ENCODE assay signal across 21 mouse cellular contexts in genomic region chr6:88776964-88777363, GRCm38 (mm10). TPM values are rescaled to one million over a fixed set of nuclear protein-coding genes. Genes with fewer than 3 reads are reported as not detected.
DNase-seq lines count a peak whose midpoint lies in the region; ATAC-seq and TF ChIP-seq lines count a peak whose summit lies in the region.
"Had no signal": no experiment of that assay in that cellular context is flagged by ENCODE, and none has a peak within 500 bp of the region (broad histone marks: within the 10 kb centered on the region; RNA-seq: fewer than 3 reads in every experiment).

No protein-coding gene starts in this region.

- H3K27ac ChIP-seq in heart, postnatal 0 days (ENCODE audit: low read depth) = peak overlapping the region; percentile 50
- peak overlapping the region; percentile 59; the same call in 1 of the 2 replicates for H3K27ac ChIP-seq in layer of hippocampus, adult 2 months
- peak overlapping the region; percentile 4; the same call in 1 of the 2 replicates for H3K27ac ChIP-seq in limb, embryonic 10.5 days
- H3K27ac ChIP-seq: forebrain, embryonic 12.5 days; hindbrain, embryonic 15.5 days; lung, embryonic 15.5 days; midbrain, embryonic 12.5 days; neural tube, embryonic 12.5 days had no signal

- no peak for TF ChIP-seq CTCF in heart, postnatal 0 days (IDR thresholded peaks at IDR 0.05; ENCODE audit: low read depth)
- no peak for TF ChIP-seq CTCF in layer of hippocampus, adult 2 months (conservative IDR thresholded peaks at IDR 0.05)

- H3K4me3 ChIP-seq in heart, postnatal 0 days (ENCODE audit: low read depth, low read length) = no peak overlapping the region
- no peak overlapping the region for H3K4me3 ChIP-seq in layer of hippocampus, adult 2 months
- H3K4me3 ChIP-seq in limb, embryonic 10.5 days = no peak overlapping the region
- H3K4me3 ChIP-seq: forebrain, embryonic 12.5 days; heart, embryonic 12.5 days; hindbrain, embryonic 15.5 days; lung, embryonic 15.5 days; midbrain, embryonic 12.5 days; neural tube, embryonic 12.5 days had no signal

- H3K4me2 ChIP-seq in heart, postnatal 0 days (ENCODE audit: low read depth, low read length) = peak overlapping the region; percentile 18; the same call in 1 of the 2 replicates
- H3K4me2 ChIP-seq: forebrain, embryonic 12.5 days; heart, embryonic 12.5 days; hindbrain, embryonic 15.5 days; lung, embryonic 15.5 days; midbrain, embryonic 12.5 days; neural tube, embryonic 12.5 days had no signal

- H3K9me3 ChIP-seq in heart, postnatal 0 days (replicated peaks; ENCODE audit: control insufficient read depth, low read length) = no peaks in the 10 kb centered on the region
- H3K9me3 ChIP-seq in limb, embryonic 10.5 days (replicated peaks) = no peaks in the 10 kb centered on the region
- H3K9me3 ChIP-seq: forebrain, embryonic 12.5 days; heart, embryonic 12.5 days; hindbrain, embryonic 15.5 days; lung, embryonic 15.5 days; midbrain, embryonic 12.5 days; neural tube, embryonic 12.5 days had no signal

- DNase-seq in gastrocnemius, adult 18-20 months (ENCODE audit: low spot score) = peak; percentile 55
- no peak for DNase-seq in gastrocnemius, adult 8-10 months (ENCODE audit: low spot score in 2 of 2)
- DNase-seq in heart, postnatal 0 days (ENCODE audit: low spot score) = no peak
- DNase-seq in heart, postnatal 25 days (ENCODE audit: low spot score) = no peak
- DNase-seq in layer of hippocampus, adult 2 months (ENCODE audit: low spot score in 2 of 2) = no peak
- DNase-seq in layer of hippocampus, postnatal 25 days (ENCODE audit: extremely low spot score in 1 of 2, low spot score in 1 of 2) = no peak
- no peak for DNase-seq in limb, embryonic 10.5 days (ENCODE audit: low spot score)
- no peak for DNase-seq in layer of hippocampus, adult 11-12 months (ENCODE audit: low spot score)
- DNase-seq: adrenal gland, adult 8-10 months; cerebellum, adult 9-10 months; gastrocnemius, postnatal 36 days; layer of hippocampus, postnatal 36 days; thymus, postnatal 25 days had no signal

- intact Hi-C loops in heart, postnatal 25 days (cut with DNase I) = no loop called here

- H3K27me3 ChIP-seq in heart, postnatal 0 days (ENCODE audit: control insufficient read depth, insufficient read depth, low read length) = no peaks in the 10 kb centered on the region
- peaks cover 4% of the 10 kb centered on the region; the same call in 1 of the 2 replicates for H3K27me3 ChIP-seq in limb, embryonic 10.5 days (ENCODE audit: low read depth, poor library complexity, severe bottlenecking)
- H3K27me3 ChIP-seq: heart, embryonic 12.5 days; hindbrain, embryonic 15.5 days; lung, embryonic 15.5 days; midbrain, embryonic 12.5 days; neural tube, embryonic 12.5 days; Patski had no signal

- ATAC-seq in heart, postnatal 0 days (ENCODE audit: insufficient read depth, low read depth) = no peak; the same call in 1 of the 2 replicates
- ATAC-seq: intestine, postnatal 0 days; Patski had no signal

- H3K36me3 ChIP-seq in heart, postnatal 0 days (replicated peaks; ENCODE audit: control insufficient read depth, insufficient read depth, low read length) = no peaks in the 10 kb centered on the region
- H3K36me3 ChIP-seq in limb, embryonic 10.5 days = no peaks in the 10 kb centered on the region
- H3K36me3 ChIP-seq: forebrain, embryonic 12.5 days; heart, embryonic 12.5 days; hindbrain, embryonic 15.5 days; lung, embryonic 15.5 days; midbrain, embryonic 12.5 days; neural tube, embryonic 12.5 days had no signal

- 46% methylated on average over 8 of the region's 8 CpGs for WGBS in heart, postnatal 0 days
- WGBS in limb, embryonic 10.5 days = 76% methylated on average over 8 of the region's 8 CpGs

- TF ChIP-seq EP300 in heart, postnatal 0 days (IDR thresholded peaks at IDR 0.05; ENCODE audit: low read depth) = no peak

- H3K9ac ChIP-seq in heart, postnatal 0 days (replicated peaks; ENCODE audit: low read depth, low read length) = no peak overlapping the region
- H3K9ac ChIP-seq: forebrain, embryonic 12.5 days; heart, embryonic 12.5 days; hindbrain, embryonic 15.5 days; lung, embryonic 15.5 days; midbrain, embryonic 12.5 days; neural tube, embryonic 12.5 days had no signal

- peaks cover 7% of the 10 kb centered on the region for H3K4me1 ChIP-seq in heart, postnatal 0 days (ENCODE audit: control insufficient read depth, insufficient read depth)
- peaks cover 32% of the 10 kb centered on the region for H3K4me1 ChIP-seq in limb, embryonic 10.5 days

RNA-seq across cellular contexts. Expression of gene Mgll, which starts 52.8 kb away (rescaled TPM):
- total RNA-seq in gastrocnemius, adult 18-20 months (2021) = 10 to 100 TPM; 25.2 to 45.8 TPM
- 10 to 100 TPM; 25.6 to 43.3 (median 29.4) TPM for total RNA-seq in gastrocnemius, adult 8-10 months (2022)
- total RNA-seq in heart, postnatal 0 days (2014; rRNA removed; ENCODE audit: low replicate concordance) = 147 and 162 TPM in 2 replicates
- 122 and 134 TPM in 2 replicates for polyA plus RNA-seq in heart, postnatal 0 days (2015; fragmentation: Nextera tagmentation; extraction: Ambion mirVana)
- total RNA-seq in heart, postnatal 25 days (2021) = 100 to 1,000 TPM; 115 to 127 TPM
- 100 to 1,000 TPM; 178 to 182 TPM for total RNA-seq in layer of hippocampus, adult 2 months (2021)
- total RNA-seq in layer of hippocampus, postnatal 25 days (2021) = 100 to 1,000 TPM; 190 to 192 TPM
- 1.6 and 3.3 TPM in 2 replicates for polyA plus RNA-seq in limb, embryonic 10.5 days (2016; fragmentation: Nextera tagmentation; extraction: Ambion mirVana)

Comparison
In these comparisons a context has a peak if more than half of its experiments do, and no peak if none do; other contexts are left out.
1. H3K27ac ChIP-seq: peak in every context shown above with its lines; median percentile 59 in layer of hippocampus, adult 2 months; 50 in heart, postnatal 0 days; 4 in limb, embryonic 10.5 days.